Mouse (Mus musculus) kidney, adult 2 months (tissue): Measurements from ENCODE around the gene Slfn3.

ENCODE experiments used
- CTCF ChIP-seq: fragments of 200-500 bp; conservative IDR thresholded peaks from 2 replicates; pipeline ENCODE4 v1.5.1; 2011; ENCODE audit warnings: low read depth, mild to moderate bottlenecking, control low read depth, low read length, moderate library complexity, mixed read lengths; ENCODE audit not compliant: insufficient read depth, insufficient read length
- POLR2A ChIP-seq: fragments of 200-500 bp; IDR thresholded peaks from one replicate; pipeline ENCODE4 v1.6.1; 2011; ENCODE audit warnings: low read depth, low read length, control low read depth

DNA sequence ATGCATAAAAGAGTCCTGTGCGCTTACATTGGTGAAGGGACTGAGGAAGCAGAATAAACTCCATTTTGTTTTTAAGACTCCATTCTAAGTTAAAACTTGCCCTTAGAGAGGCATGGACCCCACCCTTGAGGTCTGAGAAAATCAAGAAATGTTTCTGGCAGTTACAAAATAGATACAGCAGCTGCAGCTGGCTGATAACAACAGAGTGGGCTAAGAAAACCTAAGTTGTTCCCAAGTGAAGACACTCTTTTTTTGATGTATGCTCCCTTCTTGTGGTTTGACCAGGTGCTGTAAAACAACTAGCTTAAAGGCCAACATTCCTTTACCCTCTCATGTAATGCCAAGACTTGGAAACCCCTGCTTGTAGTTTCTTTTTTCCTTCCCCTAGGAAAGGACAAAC lies 71.5 kb downstream of the Slfn3 start:
- TF ChIP-seq CTCF (no peak), POLR2A (no peak)
